Mouse (Mus musculus): ENCODE data around the gene Usp22.

Usp22 gene

DNA sequence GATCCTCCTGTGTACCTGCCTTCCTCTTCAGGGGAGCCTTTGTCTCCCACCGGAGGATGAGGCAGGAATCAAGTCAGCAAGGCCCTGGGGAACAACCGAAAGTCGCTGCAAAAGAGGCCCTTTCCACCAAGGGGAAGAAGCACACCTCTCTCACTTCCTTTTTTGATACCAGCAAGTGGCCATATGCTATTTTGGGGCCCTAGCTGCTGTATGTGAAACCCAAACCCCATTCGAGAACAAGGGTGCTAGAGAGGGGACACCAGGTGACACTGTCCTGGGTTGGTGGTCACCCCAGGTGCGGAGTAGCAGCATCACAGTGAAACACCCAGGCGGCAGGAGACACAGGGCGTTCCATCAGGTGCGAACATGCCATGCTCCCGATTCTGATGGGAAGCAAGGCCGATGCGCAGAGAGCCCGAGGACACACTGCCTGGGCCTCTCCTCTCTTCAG lies 65.9 kb downstream of the Usp22 start:
- DNase-seq (ENCODE audit: low spot score in 2 of 2) = peak in 1 of 2 experiments; percentile 56

DNA sequence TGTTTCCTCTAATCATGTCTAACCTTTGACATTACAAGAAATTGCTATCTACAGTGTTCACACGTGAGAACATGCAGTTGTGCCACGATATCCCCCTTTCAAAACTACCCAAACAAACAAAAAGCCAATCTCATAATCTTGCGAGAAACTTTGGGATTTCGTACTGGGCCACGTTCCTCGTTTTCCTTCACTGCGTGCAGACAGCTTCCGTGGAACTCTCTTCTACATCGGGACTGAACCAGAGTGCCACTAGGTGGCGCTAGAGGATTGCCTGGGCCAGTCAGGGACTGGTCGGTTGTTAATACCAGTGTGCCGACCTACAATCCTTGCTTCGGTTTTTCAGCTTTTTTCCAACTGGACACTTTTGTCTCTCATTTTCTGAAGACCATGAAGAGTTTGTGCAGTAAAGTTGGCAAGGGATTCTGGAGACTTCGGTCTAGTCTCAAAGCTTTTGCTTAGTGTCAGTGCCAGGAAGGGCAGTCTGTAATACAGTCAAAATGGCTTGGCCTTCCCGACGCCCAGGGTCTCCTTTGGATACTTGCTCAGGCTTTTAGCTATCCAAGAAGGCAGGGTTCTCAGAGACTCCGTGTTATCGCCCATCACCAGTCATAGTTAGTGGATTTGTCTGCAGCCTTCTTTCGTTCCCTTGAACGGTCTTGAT lies 70.5 kb downstream of the Usp22 start:
- peak; percentile 56 to 78 for DNase-seq (ENCODE audit: low spot score in 2 of 2)

DNA sequence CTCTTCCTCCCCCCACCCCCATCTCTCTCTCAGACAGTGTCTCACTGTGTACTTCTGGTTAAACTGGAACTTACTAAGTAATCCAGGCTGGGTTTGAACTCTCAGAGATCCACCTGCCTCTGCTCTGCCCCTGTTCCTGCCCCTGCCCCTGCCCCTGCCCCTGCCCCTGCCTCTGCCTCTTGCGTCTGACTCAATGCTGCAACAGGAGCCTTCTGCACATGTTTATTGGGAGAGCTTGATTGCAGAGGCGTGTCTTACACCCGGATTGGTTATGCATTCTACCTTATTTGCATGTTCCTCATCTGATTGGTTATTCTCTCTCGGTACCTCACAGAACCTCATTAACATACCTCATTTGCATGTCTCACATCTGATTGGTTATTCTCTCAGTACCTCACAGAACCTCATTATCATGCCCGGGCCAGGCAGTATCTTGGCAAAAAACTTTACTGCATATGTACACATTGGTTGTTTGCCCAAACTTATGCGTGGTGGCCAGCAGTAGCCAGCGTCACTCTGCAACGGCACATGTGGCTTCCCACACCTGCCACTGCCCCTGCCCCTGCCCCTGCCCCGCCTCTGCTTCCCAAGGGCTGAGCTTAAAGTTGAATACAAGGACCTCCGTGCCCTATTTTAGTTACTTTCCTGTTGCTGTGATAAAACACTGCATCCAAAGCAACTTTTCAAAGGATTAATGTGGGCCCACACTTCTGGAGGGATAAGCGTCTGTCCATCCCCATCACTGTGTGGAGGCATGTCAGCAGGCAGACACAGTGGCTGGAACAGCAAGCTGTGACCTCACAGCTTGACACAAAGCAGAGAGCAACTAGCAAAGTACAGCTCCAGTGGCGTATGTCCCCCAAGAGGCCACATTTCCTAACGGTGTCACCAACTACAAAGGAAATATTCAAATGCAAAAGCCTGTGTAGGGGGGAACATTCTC lies 72.2 kb downstream of the Usp22 start:
- no peak for DNase-seq (ENCODE audit: low spot score in 2 of 2)

Data from natural killer cell, adult 2 months (primary cell).